Mouse (Mus musculus) E14TG2a.4 (cell line): Measurements from ENCODE around the gene Csf3.

ENCODE experiments used
- CTCF ChIP-seq: conservative IDR thresholded peaks from 2 replicates; pipeline ENCODE4 v1.5.1; 2014; ENCODE audit warnings: low read length
- NANOG ChIP-seq: IDR thresholded peaks from 2 replicates; pipeline ENCODE4 v1.6.1; 2014; ENCODE audit warnings: borderline replicate concordance, low read length, mixed read lengths

- TF ChIP-seq CTCF: no peak
- no peak for TF ChIP-seq NANOG
Measured at GRCm38 (mm10) chr11:98708282-98708956, 7.4 kb downstream of the Csf3 start.
